Mouse (Mus musculus) neural tube, embryonic 13.5 days (tissue): ENCODE data around the gene Lrrc4b. TPM values are rescaled to one million over a fixed set of nuclear protein-coding genes. Genes with fewer than 3 reads are reported as not detected.

ENCODE experiments used
- ATAC-seq: fragments of 200-750 bp; cut with Nextera tagmentation; 2 replicates; pipeline ENCODE4 v1.8.0; 2017; ENCODE audit warnings: low read depth, mild to moderate bottlenecking, moderate TSS enrichment, moderate library complexity
- H3K27ac ChIP-seq: fragments of 300-500 bp; sonication (generic); replicated peaks from 2 replicates; pipeline ENCODE4 v1.5.1; 2015; ENCODE audit warnings: moderate library complexity, mild to moderate bottlenecking, inconsistent platforms
- H3K27me3 ChIP-seq: fragments of 300-500 bp; sonication (generic); 2 replicates; pipeline ENCODE4 v1.6.1; 2015; ENCODE audit warnings: mild to moderate bottlenecking, inconsistent platforms
- H3K36me3 ChIP-seq: fragments of 300-500 bp; sonication (generic); 2 replicates; pipeline ENCODE4 v1.6.1; 2015; ENCODE audit warnings: mild to moderate bottlenecking, inconsistent platforms
- H3K4me1 ChIP-seq: fragments of 300-500 bp; sonication (generic); replicated peaks from 2 replicates; pipeline ENCODE4 v1.6.1; 2015; ENCODE audit warnings: inconsistent platforms
- H3K4me2 ChIP-seq: fragments of 300-500 bp; sonication (generic); 2 replicates; pipeline ENCODE4 v1.6.1; 2015; ENCODE audit warnings: inconsistent platforms, mild to moderate bottlenecking, moderate library complexity
- H3K4me3 ChIP-seq: fragments of 300-500 bp; sonication (generic); 2 replicates; pipeline ENCODE4 v1.5.1; 2015; ENCODE audit warnings: mild to moderate bottlenecking, inconsistent platforms
- H3K9ac ChIP-seq: fragments of 300-500 bp; sonication (generic); 2 replicates; pipeline ENCODE4 v1.6.1; 2015; ENCODE audit warnings: moderate library complexity, mild to moderate bottlenecking, inconsistent platforms
- H3K9me3 ChIP-seq: fragments of 300-500 bp; sonication (generic); 2 replicates; pipeline ENCODE4 v1.6.1; 2016; ENCODE audit warnings: inconsistent platforms
- WGBS: fragments of 180-500 bp; shearing (Covaris S2); methylation state at CpG from one replicate; pipeline ENCODE4 v1.1.7; 2015; 5-methylcytosine and 5-hydroxymethylcytosine counted together
- polyA plus RNA-seq: library from polyadenylated mRNA; unstranded; fragments of >200 nt; fragmentation: Nextera tagmentation; extraction: Ambion mirVana; gene quantifications from 2 replicates; pipeline ENCODE4 v1.2.1, GENCODE M21; 2015

Gene Lrrc4b
- polyA plus RNA-seq, 1 experiment from 2014 or later = 13.3 TPM

DNA sequence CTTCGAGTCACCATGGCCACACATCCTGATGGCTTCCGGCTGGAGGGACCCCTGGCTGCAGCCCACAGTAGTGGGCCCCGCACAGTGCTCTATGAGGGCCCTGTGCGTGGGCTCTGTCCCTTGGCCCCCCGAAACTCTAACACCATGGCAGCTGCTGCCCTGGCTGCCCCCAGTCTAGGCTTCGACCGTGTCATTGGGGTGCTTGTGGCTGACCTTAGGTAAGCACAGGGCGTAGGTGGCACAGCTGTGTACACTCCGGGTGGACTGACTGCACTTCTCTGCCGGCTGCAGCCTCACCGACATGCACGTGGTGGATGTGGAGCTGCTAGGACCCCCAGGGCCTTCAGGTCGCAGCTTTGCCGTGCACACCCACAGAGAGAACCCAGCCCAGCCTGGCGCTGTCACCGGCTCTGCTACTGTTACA, 38.1 kb downstream of the Lrrc4b start:
- ATAC-seq = no peak; the same call in 1 of the 2 replicates
- 85% methylated on average over 16 of the region's 16 CpGs for WGBS
- Histone ChIP-seq H3K27ac (peak overlapping the region; percentile 93), H3K9me3 (no peaks in the 10 kb centered on the region), H3K4me2 (peak overlapping the region; percentile 73; the same call in 1 of the 2 replicates), H3K36me3 (peaks cover 23% of the 10 kb centered on the region), H3K27me3 (peaks cover 7% of the 10 kb centered on the region), H3K4me1 (peaks cover 71% of the 10 kb centered on the region), H3K4me3 (0 out of 2 replicates have a peak overlapping the region, but pooled peaks have one; percentile 60), H3K9ac (peak overlapping the region; percentile 12; the same call in 1 of the 2 replicates)

DNA sequence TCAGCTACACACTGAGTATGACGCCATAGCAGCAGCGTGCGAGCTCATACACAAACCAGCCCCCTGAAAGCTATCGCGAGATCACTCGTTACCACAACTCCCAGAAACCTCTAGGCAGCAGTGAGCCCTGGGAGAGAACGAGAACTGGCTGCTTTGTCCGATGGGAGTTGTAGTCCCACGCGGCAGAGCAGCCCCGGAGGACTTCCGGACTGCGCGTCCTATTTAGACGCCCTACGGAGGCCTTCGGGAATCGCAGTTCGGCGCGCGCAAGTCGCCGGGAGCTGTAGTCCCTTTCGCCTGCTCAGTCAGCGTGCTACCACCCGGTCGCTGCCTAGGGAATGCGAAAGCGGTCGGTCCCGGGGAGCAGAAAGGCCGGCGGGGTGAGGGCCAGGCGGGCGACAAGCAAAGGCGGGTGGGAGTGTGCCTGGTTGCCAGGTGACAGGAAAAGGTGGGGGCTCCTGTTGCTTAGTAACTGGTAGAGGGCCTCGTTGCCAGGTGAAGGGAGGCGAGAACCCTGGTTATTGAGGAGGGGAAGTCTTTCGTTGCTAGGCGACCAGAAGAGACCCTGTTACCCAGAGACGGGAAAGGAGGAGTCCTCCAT, 39.1 kb downstream of the Lrrc4b start, which contains the start of gene Josd2:
TSS of gene Josd2 (plus strand) at position 170 of the 601 bp plus-strand sequence.
- peak within 1 kb of the TSS; percentile 76 for H3K9ac ChIP-seq
- no peaks in the 10 kb centered on the region; the same call in 1 of the 2 replicates for H3K27me3 ChIP-seq
- no peaks in the 10 kb centered on the region for H3K9me3 ChIP-seq
- H3K36me3 ChIP-seq = peaks cover 13% of the 10 kb centered on the region
- peak; percentile 92 for ATAC-seq
- H3K4me2 ChIP-seq = peak within 1 kb of the TSS; percentile 73
- H3K4me3 ChIP-seq = peak within 1 kb of the TSS; percentile 60
- under 1% methylated on average over 42 of the region's 42 CpGs for WGBS
- peaks cover 71% of the 10 kb centered on the region for H3K4me1 ChIP-seq
- H3K27ac ChIP-seq = peak within 1 kb of the TSS; percentile 93

DNA sequence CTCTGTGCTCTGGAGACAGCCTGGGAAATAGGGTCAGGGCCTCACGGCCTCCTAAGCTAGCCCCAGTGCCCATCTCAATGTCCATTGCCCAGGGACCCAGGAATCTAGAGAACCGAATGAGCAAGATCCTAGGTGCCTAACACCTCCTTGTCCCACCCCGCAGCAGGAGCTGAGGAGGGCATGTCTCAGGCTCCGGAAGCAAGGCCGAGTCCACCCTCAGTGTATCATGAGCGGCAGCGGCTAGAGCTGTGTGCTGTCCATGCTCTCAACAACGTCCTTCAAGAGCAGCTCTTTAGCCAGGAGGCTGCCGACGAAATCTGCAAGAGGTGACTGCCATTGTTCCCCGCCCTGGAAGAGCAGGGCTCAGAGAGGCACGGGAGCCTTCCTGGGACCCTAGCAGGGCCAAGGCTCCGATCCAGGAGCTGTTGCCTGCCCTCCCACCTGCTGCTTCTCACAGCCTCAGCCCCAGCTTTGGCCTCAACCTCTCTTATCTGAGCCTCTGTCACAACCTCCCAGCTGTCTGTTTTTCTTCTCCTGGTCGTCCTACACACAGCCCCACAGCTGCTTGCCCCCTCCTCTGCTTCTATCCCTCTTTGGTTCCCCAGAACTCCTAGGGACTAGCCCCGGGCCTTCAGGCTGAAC, 39.9 kb downstream of the Lrrc4b start:
- 60% methylated on average over 15 of the region's 15 CpGs for WGBS
- Histone ChIP-seq H3K4me2 (peak overlapping the region; percentile 73), H3K36me3 (peaks cover 5% of the 10 kb centered on the region), H3K27ac (peak overlapping the region; percentile 93), H3K4me3 (peak overlapping the region; percentile 60), H3K27me3 (no peaks in the 10 kb centered on the region), H3K9ac (peak overlapping the region; percentile 76), H3K4me1 (peaks cover 69% of the 10 kb centered on the region), H3K9me3 (no peaks in the 10 kb centered on the region)
- ATAC-seq = no peak

DNA sequence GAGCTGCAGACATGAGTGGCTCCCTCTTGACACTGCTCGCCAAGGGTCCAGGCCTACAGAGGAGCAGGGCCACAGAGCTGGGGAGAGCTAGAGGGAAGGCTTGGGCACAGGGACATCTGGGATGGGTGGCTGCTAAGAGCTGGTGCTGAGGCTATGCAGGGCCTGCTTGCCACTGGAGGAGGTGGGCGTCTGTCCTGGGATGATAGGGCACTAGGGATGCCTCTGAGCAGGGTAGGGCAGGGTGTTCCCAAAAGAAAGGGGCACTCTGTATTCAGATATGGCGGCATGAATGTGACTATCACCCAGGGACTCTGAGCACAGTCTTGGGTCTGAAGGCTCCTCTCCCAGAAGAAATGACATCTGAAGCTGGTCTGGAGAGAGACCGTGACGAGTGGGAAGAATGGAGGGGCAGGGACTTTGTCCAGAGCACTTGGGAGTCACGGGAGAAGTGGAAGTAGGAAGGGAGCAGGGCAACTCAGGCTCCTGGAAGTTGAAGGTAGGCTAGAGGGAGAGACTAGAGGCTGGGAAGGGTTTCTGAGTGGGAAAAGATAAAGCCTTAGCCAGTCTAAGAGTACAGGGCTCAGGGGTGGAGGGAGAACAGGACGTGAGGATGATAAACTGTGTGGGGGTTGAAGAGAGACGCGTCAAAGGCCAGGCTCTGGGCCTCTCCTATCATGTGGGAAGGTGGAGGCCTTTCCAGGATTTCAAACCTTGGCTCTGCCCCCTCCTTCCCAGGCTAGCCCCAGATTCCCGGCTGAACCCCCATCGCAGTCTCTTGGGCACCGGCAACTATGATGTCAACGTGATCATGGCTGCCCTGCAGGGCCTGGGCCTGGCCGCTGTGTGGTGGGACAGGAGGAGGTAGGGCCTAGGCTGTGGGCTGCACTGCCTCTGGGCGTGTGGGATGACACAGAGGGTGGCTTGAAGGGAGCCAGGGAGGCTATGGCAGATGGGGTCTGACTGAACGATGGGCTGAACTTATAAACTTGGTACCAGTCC, 41.2 kb downstream of the Lrrc4b start:
- ATAC-seq = no peak
- H3K9ac ChIP-seq = no peak overlapping the region; the same call in 1 of the 2 replicates
- WGBS = 90% methylated on average over 16 of the region's 16 CpGs
- H3K9me3 ChIP-seq = no peaks in the 10 kb centered on the region
- no peak overlapping the region for H3K4me3 ChIP-seq
- H3K4me1 ChIP-seq = peaks cover 69% of the 10 kb centered on the region
- H3K27ac ChIP-seq = peak overlapping the region; percentile 93; the same call in 1 of the 2 replicates
- H3K4me2 ChIP-seq = peak overlapping the region; percentile 73
- H3K36me3 ChIP-seq = no peaks in the 10 kb centered on the region
- H3K27me3 ChIP-seq = no peaks in the 10 kb centered on the region

DNA sequence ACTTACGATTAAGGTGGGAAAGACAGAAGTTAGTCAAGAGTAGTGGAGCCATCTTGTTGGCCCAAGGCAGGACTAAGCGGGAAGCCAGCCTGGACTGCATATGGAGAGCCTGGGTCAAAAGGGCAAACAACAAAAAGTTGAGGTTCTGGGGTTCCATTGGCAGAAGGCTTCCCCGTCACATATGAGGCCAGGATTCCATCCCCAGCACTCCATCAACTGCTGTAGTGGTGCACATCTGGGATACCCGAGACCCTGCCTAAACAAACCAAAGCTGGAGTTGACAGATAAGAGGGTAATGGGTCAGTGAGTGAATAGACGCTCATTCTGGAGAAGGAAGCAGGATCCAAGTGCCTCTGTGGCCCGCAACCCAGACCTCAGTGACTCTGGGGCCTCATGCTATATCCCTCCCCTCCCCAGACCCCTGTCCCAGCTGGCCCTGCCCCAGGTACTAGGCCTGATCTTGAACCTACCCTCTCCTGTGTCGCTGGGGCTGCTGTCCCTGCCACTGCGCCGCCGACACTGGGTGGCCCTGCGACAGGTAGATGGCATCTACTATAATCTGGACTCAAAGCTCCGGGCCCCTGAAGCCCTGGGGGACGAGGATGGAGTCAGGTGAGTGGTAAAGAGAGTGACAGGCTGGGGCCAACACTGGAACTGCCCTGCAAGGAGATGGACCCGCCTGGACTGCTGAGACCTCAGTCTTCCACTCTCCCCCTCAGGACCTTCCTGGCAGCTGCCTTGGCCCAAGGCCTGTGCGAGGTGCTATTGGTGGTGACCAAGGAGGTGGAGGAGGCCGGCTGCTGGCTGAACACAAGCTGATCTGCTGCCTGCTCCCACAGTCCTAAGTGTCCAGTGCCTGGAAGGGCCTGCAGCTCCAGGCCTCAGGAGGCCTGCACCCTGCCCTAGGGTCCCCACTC, 42.1 kb downstream of the Lrrc4b start:
- H3K4me1 ChIP-seq = peaks cover 71% of the 10 kb centered on the region
- 89% methylated on average over 16 of the region's 16 CpGs for WGBS
- peak overlapping the region; percentile 30; the same call in 1 of the 2 replicates for H3K27ac ChIP-seq
- H3K4me2 ChIP-seq = no peak overlapping the region
- H3K9ac ChIP-seq = no peak overlapping the region
- ATAC-seq = no peak
- no peaks in the 10 kb centered on the region for H3K9me3 ChIP-seq
- no peak overlapping the region for H3K4me3 ChIP-seq
- peaks cover under 1% of the 10 kb centered on the region for H3K27me3 ChIP-seq
- H3K36me3 ChIP-seq = no peaks in the 10 kb centered on the region

DNA sequence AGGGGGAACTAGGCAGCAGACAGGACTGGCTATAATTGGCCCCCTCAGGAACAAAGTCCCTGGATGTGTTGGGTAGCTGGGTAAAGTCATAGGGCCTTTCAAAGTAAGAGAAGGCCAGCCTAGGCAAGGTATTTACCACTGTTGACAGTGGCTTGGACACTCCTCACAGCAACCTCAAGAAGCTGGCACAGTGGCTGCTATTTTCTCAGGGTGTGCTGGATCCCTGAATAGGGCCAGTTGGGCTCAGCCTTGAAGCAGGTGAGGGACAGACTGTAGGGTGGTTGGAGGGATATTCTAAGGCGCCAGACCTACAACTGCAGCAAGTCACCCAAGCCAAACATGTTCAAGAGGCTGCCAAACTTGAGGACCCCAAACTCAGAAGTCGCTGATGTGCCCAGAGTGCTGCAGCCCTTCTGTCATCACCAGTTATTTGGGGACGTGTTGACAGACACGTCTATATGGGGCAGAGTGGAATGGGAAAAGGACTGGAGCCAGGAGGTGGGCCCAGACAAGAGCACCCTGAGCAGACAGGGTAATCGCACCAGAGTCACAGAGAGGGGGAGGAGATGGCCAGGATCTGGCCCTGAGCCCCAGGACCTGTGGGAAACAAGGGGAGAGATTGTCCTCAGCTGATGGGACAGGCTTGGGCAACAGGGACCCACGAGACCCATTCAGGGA, 43.2 kb downstream of the Lrrc4b start:
- ATAC-seq = no peak
- Histone ChIP-seq H3K27me3 (peaks cover 12% of the 10 kb centered on the region), H3K27ac (peak overlapping the region; percentile 30)

DNA sequence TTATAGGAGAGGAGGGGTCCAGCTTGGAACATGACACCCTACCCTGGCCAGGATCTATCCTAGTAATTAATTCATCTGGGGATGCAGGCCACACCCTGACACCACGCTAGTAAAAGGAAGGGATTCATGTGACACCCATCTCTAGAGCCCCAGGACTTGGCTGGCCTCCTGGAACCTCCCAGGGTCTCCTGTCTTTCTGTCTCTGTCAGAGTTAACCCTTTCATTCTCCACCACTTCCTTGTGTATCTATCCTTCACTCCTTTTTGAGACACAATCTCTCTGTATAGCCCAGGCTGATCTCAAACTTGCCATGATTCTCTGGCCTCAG, 43.7 kb downstream of the Lrrc4b start:
- peaks cover 17% of the 10 kb centered on the region for H3K27me3 ChIP-seq
- 0 out of 2 replicates have a peak overlapping the region, but pooled peaks have one; percentile 79 for H3K27ac ChIP-seq
- WGBS = 0% methylated on average over 1 of the region's 1 CpGs
- no peak overlapping the region for H3K4me3 ChIP-seq
- H3K36me3 ChIP-seq = no peaks in the 10 kb centered on the region
- H3K9me3 ChIP-seq = no peaks in the 10 kb centered on the region
- no peak overlapping the region for H3K4me2 ChIP-seq
- H3K4me1 ChIP-seq = peaks cover 59% of the 10 kb centered on the region
- no peak for ATAC-seq
- no peak overlapping the region for H3K9ac ChIP-seq

More for the DNA sequence above, 43.2 kb downstream of the Lrrc4b start:
- H3K9ac ChIP-seq = no peak overlapping the region
- 50% methylated on average over 6 of the region's 6 CpGs for WGBS
- H3K4me3 ChIP-seq = no peak overlapping the region
- peaks cover 64% of the 10 kb centered on the region for H3K4me1 ChIP-seq
- no peaks in the 10 kb centered on the region for H3K36me3 ChIP-seq
- no peaks in the 10 kb centered on the region for H3K9me3 ChIP-seq
- H3K4me2 ChIP-seq = no peak overlapping the region

DNA sequence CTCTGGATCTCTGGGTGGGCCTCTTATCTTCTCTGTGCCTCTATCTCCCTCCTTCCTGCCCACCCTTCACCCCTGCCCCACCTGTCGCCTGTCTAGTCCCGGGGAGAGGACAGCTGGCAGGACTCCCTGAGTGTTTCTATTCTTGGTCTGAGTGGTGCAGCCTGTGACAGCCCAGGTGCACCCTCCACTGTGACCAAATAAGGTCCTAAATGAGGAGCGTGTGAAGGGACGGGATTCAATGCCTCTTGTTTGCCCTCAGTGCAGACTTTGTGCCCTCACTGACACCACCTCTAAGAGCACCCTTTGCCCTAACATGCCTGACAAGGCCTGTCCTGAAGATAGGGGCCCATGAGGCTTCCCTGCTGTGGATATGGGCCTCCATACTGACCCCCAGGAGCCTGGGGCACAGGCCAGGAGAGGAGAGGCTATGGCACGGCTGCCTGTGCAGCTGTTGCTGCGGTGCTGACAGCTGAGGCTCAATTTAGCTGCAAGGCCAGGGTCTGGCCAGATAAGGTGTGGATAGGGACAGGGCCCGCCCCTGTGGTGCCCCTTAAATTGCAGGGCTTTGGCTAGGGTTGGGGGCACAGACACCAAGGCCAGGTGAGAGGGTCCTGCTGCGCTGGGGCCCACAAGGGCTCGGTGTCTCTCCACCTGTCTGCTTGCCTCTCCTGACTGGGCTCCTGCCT, 44.3 kb downstream of the Lrrc4b start:
- H3K36me3 ChIP-seq = no peaks in the 10 kb centered on the region
- H3K27ac ChIP-seq = peak overlapping the region; percentile 79; the same call in 1 of the 2 replicates
- H3K9ac ChIP-seq = 0 out of 2 replicates have a peak overlapping the region, but pooled peaks have one; percentile 38
- 65% methylated on average over 9 of the region's 9 CpGs for WGBS
- H3K4me1 ChIP-seq = peaks cover 57% of the 10 kb centered on the region
- no peak for ATAC-seq
- no peak overlapping the region for H3K4me2 ChIP-seq
- no peak overlapping the region for H3K4me3 ChIP-seq
- peaks cover 22% of the 10 kb centered on the region for H3K27me3 ChIP-seq
- no peaks in the 10 kb centered on the region for H3K9me3 ChIP-seq

DNA sequence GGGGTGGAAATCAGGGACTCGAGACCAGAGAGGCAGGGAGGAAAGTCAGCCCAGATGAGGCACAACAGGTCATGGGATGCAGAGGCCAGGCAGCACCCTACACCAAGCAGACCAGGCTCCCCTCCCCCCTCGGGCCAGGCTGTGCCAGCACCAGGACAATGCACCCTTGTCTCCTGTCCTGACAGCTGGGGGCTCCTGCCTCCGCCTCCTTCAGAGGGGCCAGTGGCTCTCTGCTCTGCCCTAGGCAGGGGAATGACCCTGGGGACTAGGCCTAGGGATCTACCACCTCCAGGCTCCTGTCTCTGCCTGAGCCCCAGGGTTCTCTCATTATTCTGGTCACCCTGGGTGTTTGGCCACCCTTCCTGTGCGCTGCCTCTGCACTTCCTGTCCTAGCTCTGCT, 45.6 kb downstream of the Lrrc4b start:
- Histone ChIP-seq H3K9me3 (no peaks in the 10 kb centered on the region), H3K4me2 (no peak overlapping the region), H3K36me3 (no peaks in the 10 kb centered on the region), H3K9ac (peak overlapping the region; percentile 52), H3K27me3 (peaks cover 35% of the 10 kb centered on the region), H3K27ac (peak overlapping the region; percentile 79), H3K4me1 (peaks cover 45% of the 10 kb centered on the region), H3K4me3 (no peak overlapping the region)
- peak; percentile 75 for ATAC-seq
- 11% methylated on average over 4 of the region's 4 CpGs for WGBS

DNA sequence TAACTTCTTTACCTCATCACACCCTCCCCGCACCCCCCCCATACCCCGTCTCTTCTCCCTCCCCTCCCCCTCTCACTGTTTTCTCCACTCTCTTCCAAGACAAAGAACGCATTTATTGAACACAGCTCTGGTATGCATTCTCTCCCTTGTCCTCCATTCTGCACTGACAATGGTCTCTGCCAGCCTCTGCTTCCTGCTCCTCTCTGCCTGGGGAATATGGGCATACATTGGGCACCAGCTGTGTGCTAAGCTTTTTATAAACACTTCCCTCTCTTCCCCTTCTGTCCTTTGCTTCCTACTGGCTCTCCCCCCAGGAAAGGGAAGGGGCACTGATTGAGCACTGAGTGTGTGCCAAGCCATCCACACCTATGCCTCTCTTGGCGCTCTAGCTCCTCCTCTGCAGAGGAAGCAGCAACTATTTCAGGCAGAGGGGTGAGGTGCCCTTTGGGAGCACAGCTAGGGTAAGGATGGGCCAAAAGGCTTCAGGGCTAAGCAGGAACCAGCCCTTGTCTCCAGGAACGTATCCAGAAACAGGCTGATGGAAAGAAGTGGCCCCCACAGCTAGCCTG, 46.3 kb downstream of the Lrrc4b start:
- H3K4me1 ChIP-seq = peaks cover 40% of the 10 kb centered on the region
- peak overlapping the region; percentile 79 for H3K27ac ChIP-seq
- H3K4me3 ChIP-seq = no peak overlapping the region
- no peak overlapping the region for H3K9ac ChIP-seq
- H3K36me3 ChIP-seq = no peaks in the 10 kb centered on the region
- peaks cover 40% of the 10 kb centered on the region for H3K27me3 ChIP-seq
- H3K4me2 ChIP-seq = no peak overlapping the region
- 33% methylated on average over 5 of the region's 5 CpGs for WGBS
- peak; percentile 28; the same call in 1 of the 2 replicates for ATAC-seq
- no peaks in the 10 kb centered on the region for H3K9me3 ChIP-seq
